Mouse (Mus musculus) neutrophil, adult 59 days (primary cell): ENCODE measurements around the gene Bbs9. TPM values are rescaled to one million over a fixed set of nuclear protein-coding genes. Genes with fewer than 3 reads are reported as not detected.

Experiments used
- total RNA-seq, 2 experiments: library from RNA; stranded (reverse); gene quantifications; 1 replicate in 1 of 2; 2 replicates in 1 of 2; pipeline ENCODE4 v1.2.4; 2023

The Bbs9 gene
- total RNA-seq = 10 to 100 TPM; 12.3 to 13.9 TPM

GRCm38 (mm10) chr9:22475424-22475868 lies at the start of gene Bbs9:
TSS of gene Bbs9 (plus strand) at chr9:22475715.

GRCm38 (mm10) chr9:22453990-22454389 lies 21.5 kb upstream of the Bbs9 start, which contains the start of gene Gm17545:
TSS of gene Gm17545 (plus strand) at chr9:22454290.

GRCm38 (mm10) chr9:22469643-22470042 lies 5.9 kb upstream of the Bbs9 start, which contains the start of gene Rp9:
TSS of gene Rp9 (minus strand) at chr9:22469743.

Other genes with a start within 250 kb of the Bbs9 start
- gene Zfp599, start 215.8 kb upstream of the Bbs9 start, total RNA-seq = under 1 TPM; 0.31 to 0.40 TPM
- 1 to 10 TPM; 6.8 to 8.8 TPM for gene Zfp810, start 168.1 kb upstream of the Bbs9 start, total RNA-seq
- 10 to 100 TPM; 39.0 to 49.7 TPM for gene Anln, start 86.5 kb upstream of the Bbs9 start, total RNA-seq
- gene 9530077C05Rik, start 64.2 kb upstream of the Bbs9 start, total RNA-seq = 1 to 10 TPM; 5.8 to 7.8 TPM
- not detected for gene Gm17545, start 21.4 kb upstream of the Bbs9 start, total RNA-seq
- gene Rp9, start 6.0 kb upstream of the Bbs9 start, total RNA-seq = 10 to 100 TPM; 53.1 to 53.2 TPM